Mouse (Mus musculus) ES-Bruce4 (cell line): ENCODE measurements around the gene Wdr18.

Source experiments
- CTCF ChIP-seq: IDR thresholded peaks from one replicate; pipeline ENCODE4 v1.8.1; 2011; ENCODE audit warnings: low read depth, low read length
- POLR2A ChIP-seq: IDR thresholded peaks from one replicate; pipeline ENCODE4 v1.8.1; 2011; ENCODE audit warnings: low read length; ENCODE audit not compliant: insufficient read depth

GRCm38 (mm10) chr10:79950661-79951060, 9.3 kb upstream of the Wdr18 start:
- TF ChIP-seq POLR2A (no peak), CTCF (no peak)
